17 mouse cellular contexts compared by ENCODE assay signal in the genomic region with DNA sequence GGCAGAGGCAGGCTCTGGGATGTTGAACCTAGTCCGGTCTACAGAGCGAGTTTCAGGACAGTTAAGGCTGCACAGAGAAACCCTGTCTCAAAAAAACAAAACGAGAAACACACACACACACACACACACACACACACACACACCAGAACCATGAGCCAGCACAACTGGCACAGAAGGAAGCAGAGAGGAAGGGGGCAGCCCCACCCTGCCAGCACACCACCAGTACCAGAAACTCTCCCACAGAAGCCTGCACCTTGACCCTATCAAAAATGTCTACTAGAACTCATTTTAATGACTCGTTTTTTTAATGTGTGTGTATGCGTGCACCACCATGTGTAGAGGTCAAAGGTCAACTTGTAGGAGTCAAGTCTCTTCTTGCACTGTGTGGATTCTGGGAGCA. TPM values are rescaled to one million over a fixed set of nuclear protein-coding genes. Genes with fewer than 3 reads are reported as not detected.
"Had no signal": no experiment of that assay in that cellular context is flagged by ENCODE, and none has a peak within 500 bp of the region (broad histone marks: within the 10 kb centered on the region; RNA-seq: fewer than 3 reads in every experiment).

No protein-coding gene starts in this region.

- H3K9ac ChIP-seq: limb, embryonic 13.5 days; liver, embryonic 12.5 days; lung, embryonic 14.5 days; midbrain, embryonic 15.5 days; neural tube, embryonic 12.5 days had no signal

- H3K27ac ChIP-seq: limb, embryonic 13.5 days; liver, embryonic 12.5 days; midbrain, embryonic 15.5 days; neural tube, embryonic 12.5 days had no signal

- ATAC-seq: liver, embryonic 12.5 days; midbrain, embryonic 15.5 days had no signal

- H3K27me3 ChIP-seq: limb, embryonic 13.5 days; liver, embryonic 12.5 days; midbrain, embryonic 15.5 days; neural tube, embryonic 12.5 days had no signal

- H3K4me2 ChIP-seq: limb, embryonic 13.5 days; liver, embryonic 12.5 days; lung, embryonic 14.5 days; midbrain, embryonic 11.5 days; midbrain, embryonic 15.5 days; neural tube, embryonic 12.5 days had no signal

- H3K4me3 ChIP-seq: limb, embryonic 13.5 days; liver, embryonic 12.5 days; megakaryocyte, embryonic 14.5 days; midbrain, embryonic 15.5 days; neural tube, embryonic 12.5 days had no signal

- H3K9me3 ChIP-seq: limb, embryonic 13.5 days; liver, embryonic 12.5 days; megakaryocyte, embryonic 14.5 days; midbrain, embryonic 15.5 days; neural tube, embryonic 12.5 days had no signal

- H3K36me3 ChIP-seq: midbrain, embryonic 15.5 days had no signal

- DNase-seq: kidney, adult 9 months; kidney, postnatal 10 days; left cerebral cortex, postnatal 4 days; lung, embryonic 14.5 days; lung, postnatal 10 days; right cerebral cortex, postnatal 25 days; thymus, adult 18-20 months; thymus, postnatal 25 days had no signal

RNA-seq across cellular contexts. Expression of gene 4921517D22Rik, which starts 44.1 kb away (rescaled TPM):
- polyA plus RNA-seq: large intestine, adult 2 months; limb, embryonic 13.5 days; liver, embryonic 12.5 days; liver, embryonic 16.5 days; lung, embryonic 14.5 days; midbrain, embryonic 11.5 days; midbrain, embryonic 15.5 days; neural tube, embryonic 12.5 days; small intestine, adult 2 months had no signal
